Mouse (Mus musculus): ENCODE data around the gene Col13a1. TPM values are rescaled to one million over a fixed set of nuclear protein-coding genes. Genes with fewer than 3 reads are reported as not detected.

The Col13a1 gene
- polyA plus RNA-seq, 1 experiment from 2014 or later: not detected

- H3K27ac ChIP-seq: no peak overlapping the region
- H3K4me3 ChIP-seq (ENCODE audit: inconsistent target): no peak overlapping the region
- no peaks in the 10 kb centered on the region for H3K36me3 ChIP-seq (ENCODE audit: inconsistent target)
- 89% methylated on average over 5 of the region's 5 CpGs for WGBS (ENCODE audit: missing documents)
- H3K79me2 ChIP-seq (ENCODE audit: inconsistent target): no peaks in the 10 kb centered on the region
Measured at GRCm38 (mm10) chr10:61894564-61894963, 84.3 kb downstream of the Col13a1 start.

DNA sequence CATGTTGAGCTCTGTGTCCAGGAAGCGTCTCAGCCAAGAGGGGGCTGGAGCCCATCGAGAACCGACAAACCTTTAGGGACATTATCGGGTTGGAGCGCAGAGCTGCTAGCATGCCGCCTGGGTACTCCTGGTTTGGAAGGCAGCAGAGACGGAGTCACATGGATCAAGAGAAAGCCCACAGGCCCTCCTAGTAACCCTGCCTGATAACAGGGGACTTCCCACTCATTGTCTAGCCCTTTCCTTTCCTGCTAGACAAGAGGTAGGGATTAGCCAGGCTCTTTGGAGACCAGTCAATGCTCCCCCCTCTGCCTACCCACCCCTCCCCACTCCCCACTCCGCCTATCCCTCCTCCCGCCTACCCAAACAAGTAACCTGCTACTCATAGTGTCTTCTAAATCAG is 87.8 kb downstream of the Col13a1 start:
- no peaks in the 10 kb centered on the region for H3K36me3 ChIP-seq (ENCODE audit: inconsistent target)
- H3K4me3 ChIP-seq (ENCODE audit: inconsistent target): no peak overlapping the region
- no peak overlapping the region for H3K27ac ChIP-seq
- no peaks in the 10 kb centered on the region for H3K79me2 ChIP-seq (ENCODE audit: inconsistent target)
- 94% methylated on average over 9 of the region's 9 CpGs for WGBS (ENCODE audit: missing documents)

DNA sequence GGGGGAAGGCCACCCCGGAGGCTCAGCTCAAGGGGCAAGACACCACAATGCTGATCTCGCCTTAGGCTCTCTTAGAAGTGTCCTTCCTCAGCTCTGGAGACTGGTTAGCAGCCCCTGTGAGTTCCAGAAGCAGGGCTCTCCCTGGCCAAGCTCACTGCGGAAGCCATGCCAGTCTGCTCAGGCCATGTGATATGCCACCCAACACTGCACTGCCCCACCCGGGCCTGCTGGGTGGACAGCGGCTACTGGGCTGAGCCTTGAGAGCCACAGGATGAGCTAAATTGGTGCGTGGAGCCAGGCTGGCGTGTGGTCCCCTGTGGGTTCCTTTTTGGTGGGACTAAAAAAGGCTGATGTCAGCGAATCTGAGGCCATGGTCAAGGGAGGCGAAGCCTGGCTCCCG is 88.6 kb downstream of the Col13a1 start:
- 94% methylated on average over 9 of the region's 10 CpGs for WGBS (ENCODE audit: missing documents)

DNA sequence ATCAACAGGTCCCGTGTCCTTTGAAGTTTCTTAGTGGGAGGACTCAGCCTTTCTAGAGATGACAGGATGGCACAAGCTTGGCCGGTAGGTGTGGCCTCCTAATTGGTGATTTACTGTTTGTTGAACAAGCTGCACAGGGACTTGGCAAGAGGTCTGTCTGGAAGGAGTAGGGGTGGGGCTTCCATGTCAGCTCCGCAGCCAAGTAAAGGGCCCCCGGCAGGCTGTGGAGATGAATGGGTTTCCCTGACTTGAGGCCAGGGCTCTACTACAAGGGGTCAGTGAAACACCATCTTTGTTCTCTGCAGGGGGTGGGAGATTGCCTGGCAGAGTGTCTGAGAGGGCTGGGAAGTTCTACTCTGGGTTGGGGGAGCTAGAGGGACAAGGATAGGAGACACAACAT is 99.5 kb downstream of the Col13a1 start:
- 76% methylated on average over 4 of the region's 4 CpGs for WGBS (ENCODE audit: missing documents)
- H3K36me3 ChIP-seq (ENCODE audit: inconsistent target): no peaks in the 10 kb centered on the region
- no peaks in the 10 kb centered on the region for H3K79me2 ChIP-seq (ENCODE audit: inconsistent target)
- H3K27ac ChIP-seq: no peak overlapping the region
- H3K4me3 ChIP-seq (ENCODE audit: inconsistent target): no peak overlapping the region

More for the DNA sequence above, 88.6 kb downstream of the Col13a1 start:
- Histone ChIP-seq H3K27ac (no peak overlapping the region), H3K79me2 (ENCODE audit: inconsistent target) (no peaks in the 10 kb centered on the region), H3K4me3 (ENCODE audit: inconsistent target) (no peak overlapping the region), H3K36me3 (ENCODE audit: inconsistent target) (no peaks in the 10 kb centered on the region)

GRCm38 (mm10) chr10:61877787-61878186 is 101.1 kb downstream of the Col13a1 start:
- Histone ChIP-seq H3K27ac (no peak overlapping the region), H3K4me3 (ENCODE audit: inconsistent target) (no peak overlapping the region), H3K79me2 (ENCODE audit: inconsistent target) (no peaks in the 10 kb centered on the region), H3K36me3 (ENCODE audit: inconsistent target) (no peaks in the 10 kb centered on the region)
- 10% methylated on average over 6 of the region's 6 CpGs for WGBS (ENCODE audit: missing documents)

DNA sequence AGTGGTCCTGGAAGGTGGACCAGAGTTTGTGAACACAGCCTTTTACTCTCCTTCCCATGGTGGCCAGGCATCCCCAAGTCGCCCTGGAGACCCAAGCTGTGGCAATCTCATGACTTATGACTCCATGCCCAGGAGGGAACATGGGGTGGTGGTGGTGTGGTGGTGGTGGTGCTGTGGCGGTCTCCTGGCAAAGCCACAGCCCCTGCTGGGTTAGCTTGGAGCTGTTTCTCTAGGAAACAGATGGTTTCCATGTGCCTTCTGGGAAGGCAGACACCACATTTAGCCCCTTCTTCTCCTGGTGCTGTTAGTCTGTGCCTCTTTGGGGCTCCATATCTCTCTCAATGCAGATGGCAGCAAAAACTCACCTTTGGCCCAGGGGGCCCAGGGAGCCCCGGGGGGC is 109.1 kb downstream of the Col13a1 start:
- Histone ChIP-seq H3K27ac (no peak overlapping the region), H3K36me3 (ENCODE audit: inconsistent target) (no peaks in the 10 kb centered on the region), H3K79me2 (ENCODE audit: inconsistent target) (no peaks in the 10 kb centered on the region), H3K4me3 (ENCODE audit: inconsistent target) (no peak overlapping the region)
- 70% methylated on average over 3 of the region's 3 CpGs for WGBS (ENCODE audit: missing documents)

GRCm38 (mm10) chr10:61866045-61866580 is 112.8 kb downstream of the Col13a1 start:
- H3K79me2 ChIP-seq (ENCODE audit: inconsistent target): no peaks in the 10 kb centered on the region
- no peak overlapping the region for H3K4me3 ChIP-seq (ENCODE audit: inconsistent target)
- 82% methylated on average over 11 of the region's 11 CpGs for WGBS (ENCODE audit: missing documents)
- H3K36me3 ChIP-seq (ENCODE audit: inconsistent target): no peaks in the 10 kb centered on the region
- H3K27ac ChIP-seq: no peak overlapping the region

- WGBS (ENCODE audit: missing documents): 100% methylated on average over 2 of the region's 2 CpGs
- Histone ChIP-seq H3K36me3 (ENCODE audit: inconsistent target) (no peaks in the 10 kb centered on the region), H3K4me3 (ENCODE audit: inconsistent target) (no peak overlapping the region), H3K79me2 (ENCODE audit: inconsistent target) (no peaks in the 10 kb centered on the region), H3K27ac (no peak overlapping the region)
Measured at GRCm38 (mm10) chr10:61859451-61859850, 119.5 kb downstream of the Col13a1 start.

- Histone ChIP-seq H3K79me2 (ENCODE audit: inconsistent target) (no peaks in the 10 kb centered on the region), H3K36me3 (ENCODE audit: inconsistent target) (no peaks in the 10 kb centered on the region), H3K27ac (no peak overlapping the region), H3K4me3 (ENCODE audit: inconsistent target) (no peak overlapping the region)
- WGBS (ENCODE audit: missing documents): 26% methylated on average over 8 of the region's 8 CpGs
Measured at GRCm38 (mm10) chr10:61855139-61855675, 123.7 kb downstream of the Col13a1 start.

- no peaks in the 10 kb centered on the region for H3K79me2 ChIP-seq (ENCODE audit: inconsistent target)
- H3K27ac ChIP-seq: no peak overlapping the region
- H3K36me3 ChIP-seq (ENCODE audit: inconsistent target): no peaks in the 10 kb centered on the region
- 89% methylated on average over 8 of the region's 8 CpGs for WGBS (ENCODE audit: missing documents)
- no peak overlapping the region for H3K4me3 ChIP-seq (ENCODE audit: inconsistent target)
Measured at GRCm38 (mm10) chr10:61852824-61853223, 126.1 kb downstream of the Col13a1 start.

GRCm38 (mm10) chr10:61848553-61848952 is 130.4 kb downstream of the Col13a1 start:
- no peaks in the 10 kb centered on the region for H3K36me3 ChIP-seq (ENCODE audit: inconsistent target)

DNA sequence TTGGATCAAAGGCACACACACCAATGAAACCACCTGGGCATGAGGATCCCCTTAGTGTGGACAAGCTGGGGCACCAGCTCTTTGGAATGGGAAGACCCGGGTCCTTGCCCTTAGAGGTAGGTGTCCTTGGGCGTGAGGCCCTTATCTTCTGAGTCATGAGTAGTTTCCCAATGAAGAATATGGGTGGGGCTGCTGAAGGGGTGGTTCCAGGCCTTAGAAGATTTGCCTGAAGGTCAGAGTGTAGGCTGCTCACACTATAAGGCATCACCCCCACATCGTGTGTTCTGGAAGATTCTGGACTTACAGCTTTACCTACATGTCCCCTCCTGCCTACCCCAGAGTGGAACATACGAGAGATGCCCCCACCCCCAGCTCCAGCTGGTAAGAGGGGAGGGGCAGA is 133.4 kb downstream of the Col13a1 start:
- H3K4me3 ChIP-seq (ENCODE audit: inconsistent target): no peak overlapping the region
- no peak overlapping the region for H3K27ac ChIP-seq
- WGBS (ENCODE audit: missing documents): 78% methylated on average over 4 of the region's 4 CpGs
- no peaks in the 10 kb centered on the region for H3K36me3 ChIP-seq (ENCODE audit: inconsistent target)
- H3K79me2 ChIP-seq (ENCODE audit: inconsistent target): no peaks in the 10 kb centered on the region

More at GRCm38 (mm10) chr10:61848553-61848952, 130.4 kb downstream of the Col13a1 start:
- Histone ChIP-seq H3K27ac (no peak overlapping the region), H3K4me3 (ENCODE audit: inconsistent target) (no peak overlapping the region), H3K79me2 (ENCODE audit: inconsistent target) (no peaks in the 10 kb centered on the region)
- WGBS (ENCODE audit: missing documents): 88% methylated on average over 6 of the region's 6 CpGs

GRCm38 (mm10) chr10:61844475-61844874 is 134.4 kb downstream of the Col13a1 start:
- H3K79me2 ChIP-seq (ENCODE audit: inconsistent target): no peaks in the 10 kb centered on the region
- WGBS (ENCODE audit: missing documents): 73% methylated on average over 7 of the region's 7 CpGs
- H3K4me3 ChIP-seq (ENCODE audit: inconsistent target): no peak overlapping the region
- H3K27ac ChIP-seq: no peak overlapping the region
- H3K36me3 ChIP-seq (ENCODE audit: inconsistent target): no peaks in the 10 kb centered on the region

DNA sequence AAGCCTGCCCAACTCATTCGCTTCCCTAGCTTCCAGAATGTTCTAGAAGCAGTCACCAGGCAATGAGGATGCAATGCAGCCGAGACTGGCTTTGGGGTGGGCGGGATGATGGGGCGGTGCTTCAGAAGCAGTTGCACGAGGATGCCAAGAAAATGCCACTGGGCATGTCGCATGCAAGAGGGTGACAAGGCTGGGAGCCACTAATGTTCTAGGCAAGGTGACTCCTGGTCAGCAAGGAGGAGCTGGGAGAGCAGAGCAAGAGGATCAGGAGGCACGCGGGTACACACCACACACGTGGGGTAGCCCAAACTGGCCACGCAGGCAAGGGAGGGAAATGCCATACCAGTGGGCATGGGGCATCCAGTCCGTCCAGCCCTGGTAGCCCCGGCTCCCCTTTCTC is 136.6 kb downstream of the Col13a1 start:
- Histone ChIP-seq H3K79me2 (ENCODE audit: inconsistent target) (no peaks in the 10 kb centered on the region), H3K27ac (no peak overlapping the region), H3K4me3 (ENCODE audit: inconsistent target) (no peak overlapping the region), H3K36me3 (ENCODE audit: inconsistent target) (no peaks in the 10 kb centered on the region)
- WGBS (ENCODE audit: missing documents): 75% methylated on average over 11 of the region's 12 CpGs

DNA sequence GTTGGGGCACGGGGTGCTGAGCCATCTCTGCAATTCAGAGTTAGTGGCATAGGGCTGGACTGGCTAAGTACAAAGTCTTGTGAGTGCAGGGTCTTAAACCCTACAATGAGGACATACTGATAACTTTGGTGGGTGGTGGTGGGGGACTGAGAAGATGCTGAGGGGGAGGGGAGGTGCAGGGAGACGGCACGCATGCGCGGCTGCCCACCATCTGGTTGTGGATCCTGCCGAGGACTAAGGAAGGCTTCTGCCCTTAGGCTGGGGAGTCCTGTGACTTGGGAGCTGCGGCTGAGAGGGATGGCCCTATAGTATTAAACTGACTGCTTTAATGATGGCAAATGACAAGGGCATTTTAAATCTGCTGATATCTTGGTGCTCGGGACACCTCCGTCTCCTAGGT is 139.6 kb downstream of the Col13a1 start:
- Histone ChIP-seq H3K27ac (no peak overlapping the region), H3K79me2 (ENCODE audit: inconsistent target) (no peaks in the 10 kb centered on the region), H3K36me3 (ENCODE audit: inconsistent target) (no peaks in the 10 kb centered on the region), H3K4me3 (ENCODE audit: inconsistent target) (no peak overlapping the region)
- WGBS (ENCODE audit: missing documents): 90% methylated on average over 9 of the region's 9 CpGs

DNA sequence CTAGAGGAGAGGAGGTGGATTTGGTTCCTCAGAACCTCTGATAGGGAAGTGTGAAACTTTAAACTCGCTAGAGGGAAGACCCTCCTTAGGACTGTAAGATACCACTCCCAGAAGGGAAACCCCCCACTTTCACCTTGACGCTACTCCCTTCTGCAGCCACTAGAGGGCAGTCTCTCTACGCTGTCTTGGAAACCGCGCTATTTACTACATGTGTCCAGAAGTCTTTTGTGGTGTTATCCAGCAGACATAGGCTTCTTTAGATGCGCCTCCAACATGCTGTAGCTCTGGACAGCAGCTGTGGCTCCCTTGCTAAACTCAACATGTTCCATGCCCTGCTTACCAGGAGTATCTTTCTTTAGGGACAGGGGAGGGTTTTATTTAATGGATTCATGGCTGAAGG is 140.1 kb downstream of the Col13a1 start:
- no peaks in the 10 kb centered on the region for H3K79me2 ChIP-seq (ENCODE audit: inconsistent target)
- no peak overlapping the region for H3K4me3 ChIP-seq (ENCODE audit: inconsistent target)
- no peaks in the 10 kb centered on the region for H3K36me3 ChIP-seq (ENCODE audit: inconsistent target)
- no peak overlapping the region for H3K27ac ChIP-seq
- 3% methylated on average over 6 of the region's 6 CpGs for WGBS (ENCODE audit: missing documents)

Data from macrophage (primary cell).